Mouse (Mus musculus): ENCODE data around the gene Ppl.

DNA sequence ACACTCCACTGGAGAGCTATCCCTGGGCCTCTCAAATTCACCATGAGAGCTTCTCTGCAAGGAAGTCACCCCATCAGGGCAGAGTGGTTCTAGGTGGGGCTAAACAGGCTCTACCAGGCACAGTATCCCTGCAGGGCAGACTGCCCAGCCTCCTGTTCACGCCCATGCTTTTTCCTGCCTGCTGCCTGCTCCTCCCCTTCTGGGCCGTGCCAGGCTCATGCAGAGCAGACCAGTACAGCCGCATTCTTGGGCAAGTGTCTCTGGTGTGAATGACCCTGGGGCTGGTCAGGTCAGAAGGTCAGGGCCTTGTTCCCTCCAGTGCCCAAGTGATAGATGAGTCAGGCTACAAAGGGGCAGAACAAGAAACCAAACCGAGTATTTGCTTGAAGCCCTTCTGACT, 4.3 kb upstream of the Ppl start:
- TF ChIP-seq CTCF (IDR thresholded peaks at IDR 0.05; ENCODE audit: borderline replicate concordance, control insufficient read depth, extremely low read depth, insufficient read depth, low read length, poor library complexity) (no peak), POLR2A (IDR thresholded peaks at IDR 0.05; ENCODE audit: control insufficient read depth, extremely low read depth, insufficient read depth, low read length, poor library complexity) (no peak)

Data from thymus, adult 2 months (tissue).